Mouse (Mus musculus) embryonic fibroblast, embryonic 13.5 days (primary cell): ENCODE data around the gene Rgl1.

Source experiments
- CTCF ChIP-seq: IDR thresholded peaks from 2 replicates; pipeline ENCODE4 v1.5.1; 2011; ENCODE audit warnings: mild to moderate bottlenecking, control low read depth, low read length, moderate library complexity, borderline replicate concordance; ENCODE audit not compliant: insufficient read depth
- POLR2A ChIP-seq: IDR thresholded peaks from 2 replicates; pipeline ENCODE4 v1.6.1; 2011; ENCODE audit warnings: low read depth, mild to moderate bottlenecking, control low read depth, low read length, moderate library complexity

- TF ChIP-seq CTCF (no peak), POLR2A (no peak)
These were observed 290.0 kb downstream of the Rgl1 start for GRCm38 (mm10) chr1:152476126-152476525.
